Mouse (Mus musculus) G1E (cell line): ENCODE data around the gene Add2.

Experiments
- CTCF ChIP-seq: IDR thresholded peaks from 2 replicates; pipeline ENCODE4 v1.5.1; 2012; ENCODE audit warnings: low read depth, low read length, inconsistent platforms, mixed read lengths
- GATA1 ChIP-seq: IDR thresholded peaks from 2 replicates; pipeline ENCODE4 v1.6.1; 2012; ENCODE audit warnings: borderline replicate concordance, low read length, inconsistent platforms, mixed read lengths
- GATA2 ChIP-seq: IDR thresholded peaks from 2 replicates; pipeline ENCODE4 v1.6.1; 2012; ENCODE audit warnings: low read depth, low read length, inconsistent platforms, borderline replicate concordance
- TAL1 ChIP-seq: conservative IDR thresholded peaks from 2 replicates; pipeline ENCODE4 v1.6.1; 2012; ENCODE audit warnings: low read depth, low read length, inconsistent platforms, mixed read lengths

DNA sequence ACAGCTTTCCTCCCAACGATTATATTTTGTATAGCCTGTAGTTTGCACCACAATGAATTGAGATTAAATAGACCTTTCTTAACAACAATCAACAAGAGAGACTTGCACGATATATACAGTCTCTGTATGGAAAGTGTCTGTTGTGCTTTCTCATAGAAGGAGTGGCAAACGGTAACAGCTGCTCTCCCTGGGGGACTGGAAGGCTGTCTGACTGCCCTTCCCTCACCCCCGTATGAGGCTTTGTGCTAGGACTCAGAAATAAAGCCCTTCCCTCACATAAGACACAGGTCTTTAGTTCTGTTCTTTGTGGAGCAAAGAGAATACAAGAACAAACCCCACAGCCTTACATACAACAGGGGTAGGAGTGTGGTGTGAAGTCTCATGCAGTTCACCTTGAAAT lies 24.6 kb downstream of the Add2 start:
- no peak for TF ChIP-seq CTCF
- no peak for TF ChIP-seq GATA2
- no peak for TF ChIP-seq TAL1
- TF ChIP-seq GATA1, result no peak
